Mouse (Mus musculus): ENCODE measurements around the gene Abcb4. TPM values are rescaled to one million over a fixed set of nuclear protein-coding genes. Genes with fewer than 3 reads are reported as not detected.
"Not testable (repeated sequence)": the region's sequence is repeated elsewhere in the genome, so short reads cannot be mapped to it uniquely, and the experiment has no call there.

Abcb4 gene
- polyA plus RNA-seq, 1 experiment: 0.89 TPM

GRCm38 (mm10) chr5:8990526-8990925, 97.0 kb downstream of the Abcb4 start:
- TF ChIP-seq POLR2A (IDR thresholded peaks at IDR 0.05; ENCODE audit: control insufficient read depth, low read depth, low read length) (no peak), CTCF (IDR thresholded peaks at IDR 0.05; ENCODE audit: control insufficient read depth, insufficient read depth, insufficient replicate concordance, low read depth, low read length) (no peak)
- Histone ChIP-seq H3K36me3 (ENCODE audit: control insufficient read depth, insufficient read depth, low read length) (peaks cover 3% of the 10 kb centered on the region; the same call in 1 of the 2 replicates), H3K4me3 (ENCODE audit: control insufficient read depth, low read depth, low read length) (no peak overlapping the region), H3K4me1 (ENCODE audit: control insufficient read depth, insufficient read depth, low read length) (no peaks in the 10 kb centered on the region), H3K27ac (ENCODE audit: control insufficient read depth, insufficient read depth, low read depth, low read length) (no peak overlapping the region), H3K27me3 (ENCODE audit: control insufficient read depth, insufficient read depth, low read length) (no peaks in the 10 kb centered on the region)

GRCm38 (mm10) chr5:8991626-8992025, 98.1 kb downstream of the Abcb4 start:
- TF ChIP-seq CTCF (IDR thresholded peaks at IDR 0.05; ENCODE audit: control insufficient read depth, insufficient read depth, insufficient replicate concordance, low read depth, low read length): no peak
- no peak for TF ChIP-seq POLR2A (IDR thresholded peaks at IDR 0.05; ENCODE audit: control insufficient read depth, low read depth, low read length)
- Histone ChIP-seq H3K27me3 (ENCODE audit: control insufficient read depth, insufficient read depth, low read length) (no peaks in the 10 kb centered on the region), H3K27ac (ENCODE audit: control insufficient read depth, insufficient read depth, low read depth, low read length) (no peak overlapping the region), H3K36me3 (ENCODE audit: control insufficient read depth, insufficient read depth, low read length) (peaks cover 3% of the 10 kb centered on the region; the same call in 1 of the 2 replicates), H3K4me1 (ENCODE audit: control insufficient read depth, insufficient read depth, low read length) (peaks cover 3% of the 10 kb centered on the region; the same call in 1 of the 2 replicates), H3K4me3 (ENCODE audit: control insufficient read depth, low read depth, low read length) (no peak overlapping the region)

GRCm38 (mm10) chr5:8995966-8996685, 102.6 kb downstream of the Abcb4 start:
- Histone ChIP-seq H3K27me3 (ENCODE audit: control insufficient read depth, insufficient read depth, low read length) (no peaks in the 10 kb centered on the region), H3K4me3 (ENCODE audit: control insufficient read depth, low read depth, low read length) (peak overlapping the region; percentile 91), H3K36me3 (ENCODE audit: control insufficient read depth, insufficient read depth, low read length) (no peaks in the 10 kb centered on the region), H3K4me1 (ENCODE audit: control insufficient read depth, insufficient read depth, low read length) (peaks cover 3% of the 10 kb centered on the region; the same call in 1 of the 2 replicates), H3K27ac (ENCODE audit: control insufficient read depth, insufficient read depth, low read depth, low read length) (no peak overlapping the region)
- TF ChIP-seq CTCF (IDR thresholded peaks at IDR 0.05; ENCODE audit: control insufficient read depth, insufficient read depth, insufficient replicate concordance, low read depth, low read length) (no peak), POLR2A (IDR thresholded peaks at IDR 0.05; ENCODE audit: control insufficient read depth, low read depth, low read length) (no peak)

- Histone ChIP-seq H3K36me3 (ENCODE audit: control insufficient read depth, insufficient read depth, low read length) (no peaks in the 10 kb centered on the region), H3K27me3 (ENCODE audit: control insufficient read depth, insufficient read depth, low read length) (no peaks in the 10 kb centered on the region), H3K27ac (ENCODE audit: control insufficient read depth, insufficient read depth, low read depth, low read length) (peak within 1 kb of the TSS; percentile 46; the same call in 1 of the 2 replicates), H3K4me3 (ENCODE audit: control insufficient read depth, low read depth, low read length) (peak within 1 kb of the TSS; percentile 91), H3K4me1 (ENCODE audit: control insufficient read depth, insufficient read depth, low read length) (peaks cover 3% of the 10 kb centered on the region; the same call in 1 of the 2 replicates)
- TF ChIP-seq CTCF (IDR thresholded peaks at IDR 0.05; ENCODE audit: control insufficient read depth, insufficient read depth, insufficient replicate concordance, low read depth, low read length): no peak
- peak; percentile 73 for TF ChIP-seq POLR2A (IDR thresholded peaks at IDR 0.05; ENCODE audit: control insufficient read depth, low read depth, low read length)
These were observed 103.4 kb downstream of the Abcb4 start, which contains the start of gene Crot for GRCm38 (mm10) chr5:8996686-8997512. Crot (minus strand) TSS chr5:8997324.

- TF ChIP-seq POLR2A (IDR thresholded peaks at IDR 0.05; ENCODE audit: control insufficient read depth, low read depth, low read length) (no peak), CTCF (IDR thresholded peaks at IDR 0.05; ENCODE audit: control insufficient read depth, insufficient read depth, insufficient replicate concordance, low read depth, low read length) (no peak)
- Histone ChIP-seq H3K36me3 (ENCODE audit: control insufficient read depth, insufficient read depth, low read length) (no peaks in the 10 kb centered on the region), H3K27me3 (ENCODE audit: control insufficient read depth, insufficient read depth, low read length) (no peaks in the 10 kb centered on the region), H3K4me1 (ENCODE audit: control insufficient read depth, insufficient read depth, low read length) (peaks cover 3% of the 10 kb centered on the region; the same call in 1 of the 2 replicates), H3K27ac (ENCODE audit: control insufficient read depth, insufficient read depth, low read depth, low read length) (peak overlapping the region; percentile 46; the same call in 1 of the 2 replicates), H3K4me3 (ENCODE audit: control insufficient read depth, low read depth, low read length) (peak overlapping the region; percentile 91)
These were observed 104.0 kb downstream of the Abcb4 start for GRCm38 (mm10) chr5:8997513-8997895.

- H3K36me3 ChIP-seq (ENCODE audit: control insufficient read depth, insufficient read depth, low read length): no peaks in the 10 kb centered on the region
- no peak overlapping the region for H3K27ac ChIP-seq (ENCODE audit: control insufficient read depth, insufficient read depth, low read depth, low read length)
- peaks cover 3% of the 10 kb centered on the region; the same call in 1 of the 2 replicates for H3K4me1 ChIP-seq (ENCODE audit: control insufficient read depth, insufficient read depth, low read length)
- no peak overlapping the region for H3K4me3 ChIP-seq (ENCODE audit: control insufficient read depth, low read depth, low read length)
- TF ChIP-seq POLR2A (IDR thresholded peaks at IDR 0.05; ENCODE audit: control insufficient read depth, low read depth, low read length): no peak
- no peak for TF ChIP-seq CTCF (IDR thresholded peaks at IDR 0.05; ENCODE audit: control insufficient read depth, insufficient read depth, insufficient replicate concordance, low read depth, low read length)
- no peaks in the 10 kb centered on the region for H3K27me3 ChIP-seq (ENCODE audit: control insufficient read depth, insufficient read depth, low read length)
These were observed 105.6 kb downstream of the Abcb4 start for GRCm38 (mm10) chr5:8999108-8999507.

DNA sequence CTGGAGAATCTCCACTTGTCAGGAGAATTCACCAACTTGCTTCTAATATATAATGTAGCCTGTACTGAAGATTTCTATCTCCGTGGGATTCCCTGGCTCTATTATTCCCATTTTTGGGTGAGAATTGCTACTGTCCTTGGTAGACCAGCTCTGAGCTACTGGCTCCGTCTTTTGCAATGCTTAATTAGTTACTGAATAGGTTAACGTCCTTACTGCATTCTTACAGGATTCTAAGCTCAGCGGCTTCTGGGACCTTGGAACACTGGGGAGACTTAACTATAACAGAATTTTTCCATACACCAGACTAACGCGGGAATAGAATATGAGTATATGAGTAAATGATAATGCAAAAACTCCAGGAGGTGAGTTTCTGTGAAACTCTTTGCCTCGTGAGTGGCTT, 106.5 kb downstream of the Abcb4 start:
- H3K4me3 ChIP-seq (ENCODE audit: control insufficient read depth, low read depth, low read length); H3K27ac ChIP-seq (ENCODE audit: control insufficient read depth, insufficient read depth, low read depth, low read length); H3K27me3 ChIP-seq (ENCODE audit: control insufficient read depth, insufficient read depth, low read length); H3K36me3 ChIP-seq (ENCODE audit: control insufficient read depth, insufficient read depth, low read length); H3K4me1 ChIP-seq (ENCODE audit: control insufficient read depth, insufficient read depth, low read length): not testable (repeated sequence)

DNA sequence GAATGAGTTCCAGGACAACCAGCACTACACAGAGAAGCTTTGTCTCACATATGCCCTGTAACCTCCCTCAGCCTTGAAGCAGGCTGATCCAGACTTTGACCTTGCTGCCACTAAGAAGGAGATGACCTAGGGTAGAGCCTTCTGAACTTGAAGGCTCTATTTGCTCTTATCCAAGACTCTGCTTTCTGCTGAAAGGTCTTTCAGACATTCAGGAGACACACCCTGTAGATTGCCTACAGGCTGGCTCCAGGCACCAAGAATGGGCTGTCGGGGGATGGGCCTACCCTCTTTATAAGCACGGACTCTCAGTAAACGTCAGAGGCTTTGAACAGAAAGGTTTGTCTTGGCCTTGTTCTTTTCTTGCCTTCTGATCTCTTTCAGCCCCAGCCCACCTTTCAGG, 113.1 kb downstream of the Abcb4 start:
- H3K4me1 ChIP-seq (ENCODE audit: control insufficient read depth, insufficient read depth, low read length); H3K4me3 ChIP-seq (ENCODE audit: control insufficient read depth, low read depth, low read length); H3K36me3 ChIP-seq (ENCODE audit: control insufficient read depth, insufficient read depth, low read length); H3K27me3 ChIP-seq (ENCODE audit: control insufficient read depth, insufficient read depth, low read length); H3K27ac ChIP-seq (ENCODE audit: control insufficient read depth, insufficient read depth, low read depth, low read length): not testable (repeated sequence)

Data from testis, adult 2 months (tissue).